Mouse (Mus musculus): ENCODE results near the gene Mrs2.
"Not testable (repeated sequence)": the region's sequence is repeated elsewhere in the genome, so short reads cannot be mapped to it uniquely, and the experiment has no call there.

Gene Mrs2

DNA sequence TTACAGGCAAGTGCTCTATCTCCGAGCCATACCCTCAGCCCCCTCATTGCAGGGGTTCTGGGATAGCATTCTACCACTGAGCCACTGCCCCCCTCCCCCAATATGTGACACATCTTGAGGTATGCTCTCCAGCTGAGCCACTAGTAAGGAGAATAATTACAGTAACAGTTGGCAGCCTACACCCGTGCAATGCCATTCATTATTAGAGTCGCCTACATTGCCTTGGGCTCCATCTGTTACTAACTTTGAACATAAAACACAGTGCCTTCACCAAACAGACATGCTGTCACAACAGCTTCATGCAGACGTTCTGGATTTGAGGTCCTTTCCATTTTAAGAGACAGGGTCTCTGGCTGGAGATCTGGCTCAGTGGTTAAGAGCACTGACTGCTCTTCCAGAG, 43.8 kb downstream of the Mrs2 start:
- DNase-seq: no peak

DNA sequence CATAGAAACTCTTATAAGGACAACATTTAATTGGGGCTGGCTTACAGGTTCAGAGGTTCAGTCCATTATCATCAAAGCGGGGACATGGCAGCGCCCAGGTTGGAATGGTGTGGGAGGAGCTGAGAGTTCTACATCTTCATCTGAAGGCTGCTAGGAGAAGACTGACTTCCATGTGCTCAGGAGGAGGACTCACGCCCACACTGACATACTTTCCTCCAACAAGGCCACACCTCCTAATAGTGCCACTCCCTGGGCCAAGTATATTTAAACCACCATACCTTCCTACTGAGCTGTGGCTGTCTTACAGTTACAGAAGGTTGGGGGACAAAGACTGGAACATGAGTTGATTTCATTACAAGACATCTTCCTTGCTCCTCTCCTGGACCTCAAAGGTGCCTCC, 48.4 kb downstream of the Mrs2 start:
- DNase-seq: not testable (repeated sequence)

GRCm38 (mm10) chr13:24965846-24966201, 54.4 kb downstream of the Mrs2 start:
- DNase-seq: no peak

GRCm38 (mm10) chr13:24965130-24965845, 54.9 kb downstream of the Mrs2 start:
- no peak for DNase-seq

DNA sequence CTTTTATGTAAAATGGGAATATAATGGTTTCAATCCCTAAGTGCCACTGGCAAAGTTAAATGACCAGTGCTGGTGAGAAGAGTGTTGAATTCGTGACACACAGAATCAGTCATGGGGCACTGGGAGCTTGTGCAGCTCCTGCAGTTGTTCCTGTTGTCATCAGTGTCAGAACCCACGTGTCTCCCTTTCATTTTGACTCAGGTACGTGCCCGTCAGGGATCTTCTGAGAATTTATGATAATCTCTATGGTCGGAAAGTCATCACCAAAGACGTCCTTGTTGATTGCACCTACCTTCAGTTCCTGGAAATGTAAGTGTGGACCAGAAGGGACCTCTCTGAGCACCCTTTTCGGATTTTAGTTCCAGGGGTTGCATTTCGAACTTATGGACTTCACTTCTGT, 58.1 kb downstream of the Mrs2 start:
- no peak for DNase-seq

DNA sequence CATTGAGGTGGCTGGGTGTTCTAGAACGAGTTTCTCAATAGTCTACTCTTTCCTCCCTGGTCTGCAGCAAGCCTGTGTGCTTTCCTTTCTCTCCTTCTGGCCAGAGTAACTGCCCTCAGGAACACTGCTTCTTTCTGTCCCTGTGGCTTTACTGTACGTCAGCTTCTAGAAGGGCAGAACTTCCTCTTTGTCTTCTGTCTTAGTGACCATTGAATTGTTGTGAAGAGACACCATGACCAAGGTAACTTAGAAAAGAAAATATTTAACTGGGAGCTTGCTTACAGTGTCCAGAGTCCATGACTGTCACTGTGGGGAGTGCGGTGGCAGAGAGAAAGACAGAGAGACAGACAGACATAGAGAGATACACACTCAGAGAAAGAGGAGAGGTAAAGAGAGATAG, 60.1 kb downstream of the Mrs2 start:
- DNase-seq: no peak

DNA sequence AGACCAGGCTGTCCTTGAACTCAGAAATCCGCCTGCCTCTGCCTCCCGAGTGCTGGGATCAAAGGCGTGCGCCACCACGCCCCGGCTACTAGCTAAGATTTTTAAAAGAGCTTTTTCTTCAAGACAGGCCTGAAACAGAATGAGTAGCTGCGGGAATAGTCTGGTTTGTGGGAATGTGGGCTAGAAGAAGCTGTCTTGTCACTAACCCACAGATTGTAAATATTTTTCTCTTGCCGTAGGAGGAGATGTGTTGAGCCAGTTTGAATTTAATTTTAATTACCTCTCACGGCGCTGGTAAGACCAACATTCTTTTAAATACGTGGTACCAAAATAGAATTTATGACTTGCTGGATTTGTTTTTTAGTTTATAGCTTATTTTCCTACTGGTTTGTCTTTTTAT, 61.5 kb downstream of the Mrs2 start:
- DNase-seq: no peak

- DNase-seq: no peak
These were observed 64.7 kb downstream of the Mrs2 start for GRCm38 (mm10) chr13:24955500-24955899.

DNA sequence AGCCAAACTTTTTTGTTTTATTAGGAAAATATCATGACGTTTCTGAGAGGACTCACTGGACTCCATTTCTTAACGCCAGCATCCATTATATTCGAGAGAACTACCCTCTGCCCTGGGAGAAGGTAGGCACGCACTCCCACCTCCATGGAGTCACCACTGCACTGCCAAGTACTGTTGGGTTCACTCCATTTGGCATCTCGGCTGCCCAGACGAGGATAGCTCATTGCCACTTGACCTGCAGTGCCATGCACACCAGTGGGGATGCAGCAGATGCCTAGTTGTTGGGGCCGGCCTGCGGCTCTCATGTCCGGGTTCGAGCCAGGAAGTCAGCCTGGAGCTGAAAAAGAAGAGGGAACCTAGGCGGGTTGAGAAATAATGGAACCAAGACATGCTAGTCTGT, 65.1 kb downstream of the Mrs2 start:
- no peak for DNase-seq

GRCm38 (mm10) chr13:24952659-24953058, 67.5 kb downstream of the Mrs2 start:
- DNase-seq: no peak

DNA sequence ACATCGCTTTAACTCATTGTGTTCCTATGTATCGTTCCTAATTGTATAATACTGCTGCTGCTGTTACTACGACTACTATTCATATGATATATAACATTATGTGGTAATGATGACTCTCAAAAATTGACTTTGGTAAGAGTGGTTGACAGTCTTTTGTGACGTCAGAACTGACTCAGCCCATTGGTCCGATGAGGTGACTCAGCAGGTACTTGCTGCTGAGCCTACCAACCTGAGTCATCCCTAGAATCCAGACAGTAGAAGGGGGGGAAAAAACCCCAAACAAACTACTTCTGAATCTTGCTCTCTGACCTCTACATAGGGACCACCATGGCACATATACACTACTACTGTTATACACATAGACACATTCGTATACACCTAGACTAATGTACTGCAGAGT, 71.3 kb downstream of the Mrs2 start:
- DNase-seq: no peak

DNA sequence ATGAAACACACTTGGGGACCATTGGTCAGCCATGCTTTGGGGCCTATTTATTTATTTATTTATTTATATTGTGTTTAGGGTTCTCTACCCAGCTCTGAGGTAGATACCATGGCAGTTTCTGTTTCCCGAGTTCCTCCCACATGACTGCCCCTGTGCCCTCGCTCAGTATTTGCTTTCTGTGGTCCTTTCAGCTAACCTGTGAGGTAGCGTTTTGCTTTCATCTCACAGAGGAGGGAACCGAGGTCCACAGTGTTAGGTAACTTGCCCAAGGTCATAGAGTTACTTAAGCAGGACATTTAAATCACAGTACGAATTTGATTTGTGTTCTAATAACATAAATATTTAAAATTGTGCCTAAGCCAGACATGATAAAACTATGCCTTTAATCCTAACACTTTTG, 73.0 kb downstream of the Mrs2 start:
- DNase-seq: no peak

- DNase-seq: no peak
These were observed 74.6 kb downstream of the Mrs2 start for GRCm38 (mm10) chr13:24945567-24945966.

DNA sequence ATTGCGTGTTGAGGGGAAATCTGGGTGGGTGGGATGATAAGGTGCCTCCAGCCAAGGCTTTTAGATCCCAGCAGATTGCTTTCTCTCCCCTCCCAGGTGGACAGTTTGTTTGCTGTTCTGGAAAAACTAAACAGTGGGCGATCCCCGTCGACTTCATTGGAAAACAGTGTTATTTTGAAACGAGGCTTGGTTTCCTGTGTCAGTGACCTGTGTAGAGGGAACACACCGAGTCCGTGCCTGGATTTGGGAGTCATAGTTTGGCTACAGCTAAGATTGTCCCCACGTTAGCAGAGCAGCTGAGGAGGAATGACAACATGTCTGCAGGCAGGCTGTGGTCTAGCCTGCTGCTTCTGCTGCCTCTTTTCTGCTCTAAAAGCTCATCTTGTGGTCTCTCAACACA, 76.9 kb downstream of the Mrs2 start:
- no peak for DNase-seq

DNA sequence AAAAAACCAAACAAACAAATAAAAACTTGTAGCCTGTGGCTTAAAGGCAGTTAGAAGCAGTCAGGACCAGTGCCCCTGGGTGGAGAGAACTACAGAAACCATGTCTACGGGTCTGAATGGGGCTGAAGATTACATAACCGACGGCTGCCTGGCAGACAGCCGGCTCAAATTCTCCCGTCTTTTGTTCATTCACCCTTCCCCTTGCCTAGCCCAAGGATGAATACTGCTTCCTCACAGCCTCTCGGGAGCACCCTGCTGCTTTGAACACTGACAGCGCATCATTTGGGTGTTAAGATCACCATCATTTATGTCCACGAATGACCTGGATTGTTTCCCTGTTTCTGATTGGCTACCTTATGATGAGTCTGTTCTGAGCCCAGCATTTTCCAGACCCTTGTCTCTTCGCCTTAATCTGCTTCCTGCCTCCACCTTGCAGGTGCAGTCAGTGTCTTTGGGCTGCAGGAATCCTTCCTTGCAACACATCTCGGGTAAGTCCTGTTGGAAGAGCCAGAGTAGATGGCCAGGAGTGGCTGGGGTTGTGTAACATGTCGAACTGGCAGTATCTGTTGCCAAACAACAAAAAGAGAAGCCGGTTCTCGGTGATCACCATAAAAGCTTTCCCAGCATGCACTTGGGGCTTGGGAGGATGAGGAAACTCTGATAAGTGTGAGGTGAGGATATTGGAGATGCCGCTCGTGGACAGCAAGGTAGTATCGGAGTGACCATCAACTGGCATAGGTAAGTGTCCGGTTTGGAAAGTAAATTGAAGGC, 77.5 kb downstream of the Mrs2 start, which contains the start of gene Gpld1:
Gene Gpld1 (plus strand): TSS at position 641 of the 771 bp plus-strand sequence.
- no peak for DNase-seq

DNA sequence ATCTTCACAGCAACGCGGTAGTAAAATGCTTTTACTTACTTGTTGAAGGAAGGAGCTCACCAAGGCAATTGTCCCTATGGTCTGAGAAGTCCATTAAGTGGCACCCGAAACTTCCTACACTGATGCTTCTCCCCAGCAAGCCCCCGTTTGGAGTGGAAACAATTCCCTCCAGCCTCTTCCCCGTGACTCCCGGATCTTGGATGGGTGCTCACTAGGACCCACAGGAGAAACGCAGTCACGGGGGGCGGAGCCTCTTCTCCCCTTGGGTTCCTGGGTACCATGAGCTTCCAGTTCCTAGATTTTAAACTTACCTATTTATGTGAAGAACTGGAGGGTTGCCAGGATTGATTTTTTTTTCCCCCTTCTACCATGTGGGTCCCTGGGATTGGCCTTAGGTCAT, 80.7 kb downstream of the Mrs2 start:
- no peak for DNase-seq

- peak; percentile 78 for DNase-seq
These were observed 81.5 kb downstream of the Mrs2 start for GRCm38 (mm10) chr13:24938683-24939082.

GRCm38 (mm10) chr13:24937839-24938166, 82.4 kb downstream of the Mrs2 start:
- no peak for DNase-seq
